Mouse (Mus musculus) testis, adult 2 months (tissue): Measurements from ENCODE around the gene Akap9. TPM values are rescaled to one million over a fixed set of nuclear protein-coding genes. Genes with fewer than 3 reads are reported as not detected.

Source experiments
- H3K27ac ChIP-seq: fragments of 200-500 bp; 2 replicates; pipeline ENCODE4 v1.5.1; 2012; ENCODE audit warnings: low read depth, low read length; ENCODE audit not compliant: control insufficient read depth, insufficient read depth
- H3K27me3 ChIP-seq: fragments of 200-500 bp; 2 replicates; pipeline ENCODE4 v1.6.1; 2012; ENCODE audit warnings: mild to moderate bottlenecking, low read length, moderate library complexity; ENCODE audit not compliant: control insufficient read depth, insufficient read depth
- H3K36me3 ChIP-seq: fragments of 200-500 bp; 2 replicates; pipeline ENCODE4 v1.6.1; 2012; ENCODE audit warnings: mild to moderate bottlenecking, low read length; ENCODE audit not compliant: control insufficient read depth, insufficient read depth
- H3K4me1 ChIP-seq: fragments of 200-500 bp; 2 replicates; pipeline ENCODE4 v1.6.1; 2012; ENCODE audit warnings: low read length; ENCODE audit not compliant: control insufficient read depth, insufficient read depth
- H3K4me3 ChIP-seq: fragments of 200-500 bp; 2 replicates; pipeline ENCODE4 v1.5.1; 2012; ENCODE audit warnings: low read depth, mild to moderate bottlenecking, low read length, moderate library complexity, mixed read lengths; ENCODE audit not compliant: control insufficient read depth
- CTCF ChIP-seq: fragments of 200-500 bp; IDR thresholded peaks from 2 replicates; pipeline ENCODE4 v1.5.1; 2012; ENCODE audit warnings: low read depth, mild to moderate bottlenecking, inconsistent platforms, low read length, moderate library complexity; ENCODE audit not compliant: control insufficient read depth, insufficient read depth, insufficient replicate concordance
- POLR2A ChIP-seq: fragments of 200-500 bp; IDR thresholded peaks from 2 replicates; pipeline ENCODE4 v1.6.1; 2012; ENCODE audit warnings: low read depth, mild to moderate bottlenecking, inconsistent platforms, low read length, moderate library complexity; ENCODE audit not compliant: control insufficient read depth
- polyA plus RNA-seq: library from polyadenylated mRNA; depleted of rRNA; stranded (reverse); fragments of >200 nt; gene quantifications from 2 replicates; pipeline ENCODE4 v1.2.3, GENCODE M21; 2012

The Akap9 gene
- polyA plus RNA-seq, 1 experiment = 11.5 TPM

DNA sequence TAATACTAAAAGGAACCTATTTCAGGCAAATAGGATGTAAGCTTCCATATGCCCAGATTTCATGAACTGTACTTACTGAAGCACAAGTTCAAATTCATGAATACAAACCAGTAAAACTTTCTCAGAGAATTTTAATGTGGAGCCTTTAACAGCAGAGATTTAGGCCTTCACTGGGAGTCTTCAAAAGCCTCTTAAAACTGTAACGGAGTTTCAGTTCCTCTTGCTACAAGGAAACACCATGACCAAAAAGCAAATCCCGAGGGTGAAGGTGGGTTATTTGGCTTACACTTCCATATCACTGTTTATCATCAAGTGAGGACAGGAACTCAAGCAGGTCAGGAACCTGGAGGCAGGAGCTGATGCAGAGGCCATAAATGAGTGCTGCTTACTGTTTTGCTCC, 153.7 kb downstream of the Akap9 start:
- Histone ChIP-seq H3K36me3 (no peaks in the 10 kb centered on the region; the same call in 1 of the 2 replicates), H3K4me3 (no peak overlapping the region), H3K27ac (no peak overlapping the region), H3K27me3 (no peaks in the 10 kb centered on the region), H3K4me1 (no peaks in the 10 kb centered on the region)
- no peak for TF ChIP-seq CTCF
- no peak for TF ChIP-seq POLR2A

DNA sequence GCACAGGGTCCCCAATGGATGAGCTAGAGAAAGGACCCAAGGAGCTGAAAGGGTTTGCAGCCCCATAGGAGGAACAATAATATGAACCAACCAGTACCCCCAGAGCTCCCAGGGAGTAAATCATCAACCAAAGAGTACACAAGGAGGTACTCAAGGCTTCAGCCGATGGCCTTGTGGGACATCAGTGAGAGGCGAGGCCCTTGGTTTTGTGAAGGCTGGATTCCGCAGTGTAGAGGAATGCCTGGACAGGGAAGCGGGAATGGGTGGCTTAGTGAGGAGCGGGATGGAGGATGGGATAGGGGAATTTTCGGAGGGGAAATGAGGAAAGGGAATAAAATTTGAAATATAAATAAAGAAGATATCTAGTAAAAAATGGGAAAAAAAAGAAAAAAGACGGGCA, 157.1 kb downstream of the Akap9 start:
- TF ChIP-seq POLR2A (no peak), CTCF (no peak)
- Histone ChIP-seq H3K4me1 (no peaks in the 10 kb centered on the region), H3K27ac (no peak overlapping the region), H3K4me3 (no peak overlapping the region), H3K27me3 (no peaks in the 10 kb centered on the region), H3K36me3 (no peaks in the 10 kb centered on the region)

DNA sequence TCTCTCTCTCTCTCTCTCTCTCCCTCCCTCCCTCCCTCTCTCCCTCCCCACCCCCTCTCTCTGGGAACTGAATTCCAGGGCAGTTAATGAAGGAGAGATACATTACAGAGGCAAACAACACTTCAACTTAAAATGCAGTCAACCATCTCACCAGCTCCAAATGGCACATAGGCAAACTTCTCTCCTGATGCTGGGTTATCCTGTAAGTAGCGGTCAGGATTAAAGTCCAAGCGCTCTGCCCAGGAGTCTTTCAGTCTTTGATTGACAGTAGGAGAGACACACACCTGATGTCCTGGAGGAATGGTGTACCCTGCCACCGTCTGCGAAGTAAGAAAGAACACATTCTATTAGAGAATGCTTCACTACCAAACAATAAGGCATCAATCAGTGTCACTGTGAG, 158.5 kb downstream of the Akap9 start:
- no peaks in the 10 kb centered on the region for H3K36me3 ChIP-seq

DNA sequence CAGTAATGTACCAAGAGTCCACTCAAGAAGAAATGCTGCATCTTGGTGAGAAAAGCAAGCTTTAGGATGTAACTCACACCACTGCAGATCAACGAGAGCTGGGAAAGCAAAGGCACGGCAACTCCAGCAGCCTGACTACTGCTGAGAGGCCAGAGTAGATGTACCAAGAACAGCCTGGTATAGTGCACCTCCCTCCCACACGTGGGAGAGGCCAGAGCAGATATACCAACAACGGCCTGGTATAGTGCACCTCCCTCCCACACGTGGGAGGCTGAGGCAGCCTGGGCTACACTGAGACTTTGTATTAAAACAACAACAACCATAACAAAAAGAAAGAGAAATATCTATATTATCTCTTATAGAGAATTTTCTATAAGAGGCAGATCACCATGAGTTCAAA, 160.3 kb downstream of the Akap9 start:
- H3K27me3 ChIP-seq = no peaks in the 10 kb centered on the region
- H3K4me1 ChIP-seq = no peaks in the 10 kb centered on the region
- TF ChIP-seq POLR2A (no peak), CTCF (no peak)
- no peaks in the 10 kb centered on the region for H3K36me3 ChIP-seq
- H3K27ac ChIP-seq = no peak overlapping the region
- H3K4me3 ChIP-seq = no peak overlapping the region

More for the DNA sequence above, 158.5 kb downstream of the Akap9 start:
- no peak for TF ChIP-seq POLR2A
- no peak for TF ChIP-seq CTCF
- Histone ChIP-seq H3K4me1 (no peaks in the 10 kb centered on the region), H3K4me3 (no peak overlapping the region), H3K27me3 (no peaks in the 10 kb centered on the region), H3K27ac (no peak overlapping the region)

DNA sequence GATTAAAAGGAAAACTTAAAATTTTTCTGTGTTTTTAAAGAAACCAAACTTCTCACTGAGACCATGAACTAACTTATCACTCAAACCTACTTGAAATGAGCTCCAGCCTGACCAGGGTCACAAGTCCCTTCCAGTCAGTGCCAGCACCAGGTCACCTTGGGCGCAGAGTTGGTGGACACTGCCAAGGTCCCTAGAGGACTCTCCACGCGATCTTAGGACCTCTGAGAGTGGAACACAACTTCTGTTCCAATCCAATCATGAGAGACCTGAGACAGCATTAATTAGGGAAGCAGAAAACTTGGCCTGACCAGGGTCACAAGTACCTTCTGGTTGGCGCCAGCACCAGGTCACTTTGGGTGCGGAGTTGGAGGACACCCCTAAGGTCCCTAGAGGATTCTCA, 166.6 kb downstream of the Akap9 start:
- H3K4me1 ChIP-seq = no peaks in the 10 kb centered on the region
- no peak overlapping the region for H3K4me3 ChIP-seq
- H3K27me3 ChIP-seq = no peaks in the 10 kb centered on the region
- H3K36me3 ChIP-seq = no peaks in the 10 kb centered on the region
- no peak overlapping the region for H3K27ac ChIP-seq
- TF ChIP-seq POLR2A = no peak
- TF ChIP-seq CTCF = no peak

DNA sequence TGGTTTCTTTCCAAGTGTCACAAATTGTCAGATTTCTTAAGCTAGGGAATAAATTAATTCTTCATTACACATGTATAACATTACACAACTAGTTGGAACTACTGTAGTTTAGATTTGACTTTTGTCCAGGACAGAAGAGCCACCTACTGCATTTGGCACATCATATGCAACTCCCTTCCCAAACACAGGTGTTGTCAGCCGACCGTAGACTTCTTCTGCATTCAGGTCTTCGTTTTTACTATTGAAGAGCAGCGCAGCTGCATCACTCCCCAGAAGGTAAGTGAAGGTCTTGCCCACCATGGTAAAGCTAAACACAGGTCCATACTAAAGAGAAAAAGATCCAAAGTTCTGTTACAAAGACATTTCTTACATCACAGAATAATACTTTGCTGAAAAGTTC, 173.2 kb downstream of the Akap9 start:
- Histone ChIP-seq H3K36me3 (no peaks in the 10 kb centered on the region), H3K4me1 (peaks cover 5% of the 10 kb centered on the region), H3K4me3 (no peak overlapping the region; the same call in 1 of the 2 replicates), H3K27me3 (no peaks in the 10 kb centered on the region), H3K27ac (no peak overlapping the region)
- TF ChIP-seq POLR2A (no peak), CTCF (no peak)

DNA sequence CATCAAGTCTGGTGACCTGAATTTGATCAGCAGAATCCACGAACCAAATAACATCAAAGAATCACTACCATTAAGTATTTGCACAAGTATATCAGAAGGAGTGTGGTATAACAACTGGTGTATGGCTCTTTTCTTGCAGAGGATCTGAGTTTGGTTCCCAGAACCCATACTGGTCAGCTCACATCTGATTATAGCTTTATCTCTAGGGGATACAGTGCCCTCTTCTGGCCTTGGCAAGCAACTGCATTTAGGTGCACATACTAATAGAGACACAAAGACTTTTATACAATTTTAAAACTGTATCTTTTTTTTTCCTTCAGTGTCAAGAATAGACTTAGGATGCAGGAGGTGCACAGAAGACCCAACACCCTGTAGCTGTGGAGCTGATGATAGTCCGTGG, 173.9 kb downstream of the Akap9 start:
- TF ChIP-seq POLR2A (no peak), CTCF (no peak)
- H3K4me1 ChIP-seq = peaks cover 5% of the 10 kb centered on the region
- H3K27me3 ChIP-seq = no peaks in the 10 kb centered on the region
- H3K27ac ChIP-seq = no peak overlapping the region
- H3K36me3 ChIP-seq = no peaks in the 10 kb centered on the region
- peak overlapping the region; percentile 9; the same call in 1 of the 2 replicates for H3K4me3 ChIP-seq
